Mouse (Mus musculus) kidney, adult 18-20 months (tissue): Measurements from ENCODE around the gene Ubtd1.
A peak's percentile ranks its signal among the peaks of the same experiment; 100 is the strongest.

ENCODE experiments used
- DNase-seq: peaks from one replicate; pipeline ENCODE4 v3.0.0; 2021

Gene Ubtd1

GRCm38 (mm10) chr19:41981595-41981927 lies at the start of gene Ubtd1:
TSS of gene Ubtd1 (plus strand) at chr19:41981763.
- no peak for DNase-seq

DNA sequence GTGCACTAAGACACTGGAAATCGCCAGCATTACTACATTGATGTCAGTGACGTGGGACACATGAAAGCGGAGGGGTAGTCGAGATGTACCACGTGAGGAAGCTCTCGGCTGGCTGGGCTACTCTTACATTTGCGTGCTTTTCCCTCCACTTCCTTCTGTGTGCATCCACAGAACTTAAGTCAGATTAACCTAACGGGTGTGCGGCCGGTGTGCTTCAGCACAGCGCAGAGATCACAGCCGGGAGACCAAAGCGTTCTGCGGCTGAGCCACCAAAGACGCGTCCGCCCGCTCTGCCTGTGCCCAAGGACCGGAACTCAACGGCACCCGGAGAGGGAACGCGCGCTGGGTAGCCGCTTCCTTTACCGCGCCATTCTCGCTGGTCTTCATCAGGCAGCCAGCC lies 48.9 kb upstream of the Ubtd1 start:
- no peak for DNase-seq

DNA sequence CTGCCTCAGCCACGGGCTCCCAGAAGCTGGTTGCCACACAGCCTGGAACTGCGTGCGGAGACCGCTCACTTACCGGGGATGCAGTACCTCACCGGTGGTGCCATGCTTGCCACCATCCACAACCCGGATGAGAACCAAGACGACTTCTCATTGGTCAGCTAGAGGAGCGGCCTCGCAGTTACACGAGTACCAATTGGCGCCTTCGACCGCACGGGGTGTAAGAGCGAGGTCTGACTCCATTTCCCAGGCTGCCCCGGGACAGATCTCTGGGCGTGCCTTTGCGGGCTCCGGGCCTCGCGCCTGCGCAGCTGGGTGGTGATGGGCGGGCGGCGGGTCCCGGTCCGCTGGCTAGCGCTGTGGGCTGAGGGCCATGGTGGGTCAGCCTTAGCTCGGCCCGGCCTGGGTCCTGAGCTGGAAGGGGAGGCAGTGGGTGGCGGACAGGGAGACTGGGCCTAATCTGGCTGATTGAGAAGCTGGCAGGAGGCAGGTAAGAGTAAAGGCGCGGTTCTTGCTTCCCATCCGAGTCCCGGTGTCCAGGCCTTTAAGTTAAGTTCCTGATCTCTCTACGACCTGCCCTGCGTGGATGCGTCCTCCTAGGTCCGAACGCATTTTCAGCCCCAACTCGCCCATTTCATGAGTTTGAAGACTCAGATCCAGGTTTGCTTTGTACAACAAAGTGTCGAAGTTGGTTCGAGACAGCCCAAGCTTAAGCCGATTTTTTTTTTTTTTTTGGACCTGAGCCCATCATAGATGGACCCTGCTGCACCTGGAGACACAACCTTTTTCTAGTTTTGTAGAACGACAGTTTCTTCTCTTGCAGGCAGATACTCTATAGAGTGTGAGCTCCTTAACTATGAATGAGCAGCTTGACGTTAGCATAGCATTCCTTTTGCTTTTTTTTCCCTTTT lies 48.1 kb upstream of the Ubtd1 start, which contains the start of the genes Exosc1 and Zdhhc16:
Gene Exosc1, minus strand, starts transcription at position 245 of the 908 bp plus-strand sequence.
Gene Zdhhc16, plus strand, starts transcription at position 302 of the 908 bp plus-strand sequence.
- peak; percentile 98 for DNase-seq

- no peak for DNase-seq
These were observed 47.4 kb upstream of the Ubtd1 start for GRCm38 (mm10) chr19:41934124-41934523.

GRCm38 (mm10) chr19:41935921-41936320 lies 45.6 kb upstream of the Ubtd1 start:
- no peak for DNase-seq

DNA sequence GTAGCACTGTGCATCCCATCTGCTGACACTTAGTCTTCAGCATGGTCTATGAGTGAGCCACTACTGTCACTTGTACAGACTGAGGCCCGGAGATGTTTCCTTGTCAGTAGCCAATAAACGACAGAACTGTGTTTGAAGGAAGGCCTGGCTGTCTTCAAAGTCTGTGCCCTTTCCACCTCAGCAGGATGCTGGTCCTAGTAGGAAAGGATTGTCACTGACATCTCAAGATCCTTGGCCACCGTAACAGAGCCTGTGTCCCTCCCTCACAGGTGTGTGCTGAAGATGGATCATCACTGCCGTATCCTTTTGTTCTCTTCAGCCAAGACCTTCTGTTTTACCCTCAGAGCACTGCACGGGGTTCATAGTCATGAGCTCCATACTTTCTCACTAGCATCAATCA lies 43.0 kb upstream of the Ubtd1 start:
- no peak for DNase-seq

DNA sequence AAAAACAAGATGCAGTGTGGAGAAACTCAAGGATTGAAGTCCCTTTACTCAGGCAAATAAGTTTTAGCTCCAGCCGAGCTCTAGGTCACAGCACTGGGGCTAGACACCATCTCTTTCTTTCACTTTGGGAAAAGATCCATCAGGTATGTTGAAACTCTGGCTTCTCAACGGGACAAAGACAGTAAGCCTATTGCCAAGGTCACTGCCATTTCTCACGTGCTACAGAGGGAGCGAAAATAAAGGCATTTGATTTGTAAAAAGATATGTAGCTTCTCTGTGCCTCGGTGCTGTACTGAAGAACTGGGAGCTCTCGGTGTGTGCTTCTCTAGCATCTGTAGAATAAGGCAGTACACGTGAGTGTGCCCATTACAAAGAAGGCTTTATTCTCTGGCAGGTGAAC lies 37.7 kb upstream of the Ubtd1 start:
- DNase-seq = no peak

DNA sequence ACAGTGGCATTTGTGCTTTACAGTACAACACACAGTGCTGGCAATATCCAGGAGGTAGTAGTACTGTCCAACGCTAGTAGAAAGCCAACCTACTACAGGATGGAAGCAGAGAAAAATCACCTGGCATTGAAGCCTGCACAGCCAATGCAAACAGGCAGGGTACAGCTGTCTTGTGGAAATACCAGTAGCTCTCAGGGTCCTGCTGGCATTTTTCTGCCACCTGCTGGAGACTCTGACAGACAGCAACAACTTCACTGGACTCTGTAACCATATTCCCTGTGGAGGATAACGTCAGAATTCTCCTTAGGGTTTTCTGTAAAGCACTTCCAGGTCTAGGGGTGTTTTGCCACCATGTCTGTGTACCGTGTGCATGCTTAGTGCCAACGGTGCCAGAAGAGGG lies 29.3 kb upstream of the Ubtd1 start:
- peak; percentile 11 for DNase-seq

DNA sequence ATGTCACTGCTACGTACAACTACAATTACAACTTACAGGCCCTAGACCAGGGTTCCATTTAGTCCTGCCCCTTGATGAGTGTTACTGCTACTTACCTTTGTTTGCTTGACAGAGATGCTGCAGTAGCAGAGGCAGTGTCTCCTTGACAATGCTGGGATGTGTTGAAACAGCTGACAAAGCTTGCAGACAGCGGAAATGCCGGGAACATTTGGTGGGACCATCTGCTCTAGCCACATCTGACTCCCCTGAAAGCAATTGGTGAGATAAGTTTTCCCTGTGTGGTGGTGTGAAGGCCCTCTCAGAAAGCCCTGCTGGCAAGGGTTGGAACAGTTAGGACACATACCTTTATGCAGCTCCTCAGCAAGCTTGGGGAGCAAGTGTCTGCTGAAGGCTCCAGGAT lies 28.0 kb upstream of the Ubtd1 start:
- DNase-seq = no peak

GRCm38 (mm10) chr19:41969618-41970017 lies 11.9 kb upstream of the Ubtd1 start:
- no peak for DNase-seq

DNA sequence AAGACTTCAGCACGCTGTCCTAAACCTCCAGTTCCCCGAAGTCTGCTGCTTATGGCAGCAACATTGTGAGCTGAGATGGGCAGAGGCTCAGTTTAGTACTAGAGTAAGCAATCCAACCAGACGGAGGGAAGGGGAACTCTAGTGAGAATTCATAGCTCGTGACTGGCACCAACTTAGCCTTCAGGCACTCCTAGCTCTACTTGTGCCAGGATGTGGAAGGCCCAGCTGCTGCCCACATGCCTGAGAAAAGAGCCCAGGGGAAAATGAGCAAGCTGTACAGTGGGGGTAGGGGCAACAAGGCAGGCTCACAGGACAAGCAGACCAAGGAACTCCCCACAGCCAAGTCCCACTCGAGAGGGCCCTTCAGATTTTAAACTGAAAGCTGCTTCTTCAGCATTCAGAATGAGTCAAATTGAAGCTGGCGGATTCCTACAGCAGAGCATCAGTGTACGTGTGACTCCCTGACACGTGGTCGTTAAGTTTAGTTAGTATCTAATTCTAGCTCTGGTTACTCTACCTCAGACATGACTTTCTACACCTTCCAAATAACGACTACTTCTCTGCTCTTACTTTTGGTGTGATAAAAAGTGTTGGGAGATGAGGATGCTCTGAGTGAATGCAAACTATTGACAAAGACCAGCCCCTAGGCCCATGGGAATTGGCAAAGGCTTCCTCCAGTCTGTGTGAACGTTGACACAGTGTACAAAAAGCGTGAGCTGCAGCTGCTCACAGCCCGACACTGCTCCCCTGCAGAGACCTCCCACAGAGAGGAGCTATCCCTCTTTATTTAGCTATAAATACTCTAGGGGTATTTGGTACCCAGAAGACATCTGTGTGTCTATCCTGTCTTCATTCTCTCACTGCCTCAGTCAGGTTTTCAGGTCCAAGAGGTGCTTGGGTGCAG lies 7.4 kb upstream of the Ubtd1 start:
- DNase-seq = no peak

- no peak for DNase-seq
These were observed 1.1 kb upstream of the Ubtd1 start for GRCm38 (mm10) chr19:41980422-41980818.

DNA sequence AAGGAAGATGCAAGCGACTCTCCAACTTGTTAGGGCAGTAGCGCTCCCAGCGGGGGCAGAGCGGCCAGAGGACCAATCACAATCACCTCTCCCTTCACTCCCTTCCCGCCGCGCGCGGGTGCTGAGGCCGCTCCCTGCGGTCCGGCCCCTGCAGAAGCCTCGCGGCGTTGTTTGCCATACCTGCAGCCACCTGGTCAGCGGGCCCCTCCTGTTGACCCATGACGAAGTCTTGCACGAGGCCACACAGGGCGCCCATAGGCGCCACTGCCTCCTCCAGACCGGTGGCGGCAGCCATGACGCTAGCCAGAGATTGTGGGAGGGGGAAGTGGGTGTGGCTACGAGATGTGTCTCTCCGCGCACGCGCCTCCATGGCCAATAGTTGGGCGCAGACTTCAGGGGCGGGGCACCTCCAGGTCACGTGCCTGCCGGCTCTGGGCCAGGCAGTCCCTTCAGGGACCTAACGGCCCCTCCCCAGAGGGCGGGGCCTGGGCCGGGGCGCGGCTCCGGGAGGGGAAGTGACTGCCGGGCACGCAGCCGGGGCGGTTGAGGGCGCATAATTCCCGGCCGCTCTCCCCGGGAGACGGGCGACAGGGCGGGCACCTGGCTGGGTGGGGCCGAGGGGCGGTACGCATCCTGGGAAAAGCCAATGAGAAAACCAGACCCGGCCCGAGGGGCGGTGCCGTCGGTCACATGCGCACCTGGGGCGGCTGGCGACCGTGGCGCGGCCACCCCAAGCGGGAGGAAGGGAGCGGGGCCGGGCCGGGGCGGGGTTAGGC lies 556 bp upstream of the Ubtd1 start, which contains the start of gene Mms19:
Gene Mms19, minus strand, starts transcription at position 339 of the 776 bp plus-strand sequence.
- DNase-seq = peak; percentile 100

GRCm38 (mm10) chr19:41981931-41982790 lies 598 bp downstream of the Ubtd1 start:
- no peak for DNase-seq

DNA sequence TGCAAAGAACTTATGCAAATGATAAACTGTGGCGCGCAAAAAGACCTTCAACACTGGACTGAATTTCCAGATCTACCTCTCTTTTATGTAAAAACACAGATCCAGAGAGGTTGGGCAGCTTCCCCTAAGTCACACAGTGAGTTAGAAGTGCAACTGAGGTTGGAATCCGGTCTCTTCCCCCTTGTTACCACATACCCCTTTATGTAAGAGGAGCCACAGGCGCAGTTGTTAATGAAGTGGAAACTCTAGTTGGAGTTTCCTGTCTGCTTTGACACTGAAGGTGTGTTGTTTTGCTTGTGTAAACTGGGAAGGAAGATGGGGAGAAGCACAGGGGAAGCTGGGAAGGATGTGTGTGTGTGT lies 1.2 kb downstream of the Ubtd1 start:
- no peak for DNase-seq

GRCm38 (mm10) chr19:41985994-41986393 lies 4.4 kb downstream of the Ubtd1 start:
- no peak for DNase-seq

GRCm38 (mm10) chr19:41987206-41987605 lies 5.6 kb downstream of the Ubtd1 start:
- DNase-seq = no peak

DNA sequence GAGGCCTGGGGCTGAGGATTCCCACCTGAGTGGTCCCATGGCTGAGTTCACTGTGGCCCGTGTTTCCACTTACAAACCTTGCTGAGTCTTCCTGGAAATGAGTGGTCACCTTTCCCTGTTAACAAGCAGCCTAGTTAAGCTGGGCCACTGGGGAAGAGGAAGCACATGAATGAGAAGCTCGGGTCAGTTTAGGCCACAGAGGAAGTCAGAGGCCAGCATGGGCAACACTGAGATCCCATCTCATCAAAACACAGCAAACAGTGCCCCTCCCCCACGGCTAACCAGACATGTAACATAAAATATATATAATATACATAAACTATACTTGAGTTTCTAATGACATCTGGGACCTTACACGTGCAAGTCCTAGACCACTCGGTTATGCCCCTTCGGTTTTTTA lies 8.2 kb downstream of the Ubtd1 start:
- DNase-seq = no peak

DNA sequence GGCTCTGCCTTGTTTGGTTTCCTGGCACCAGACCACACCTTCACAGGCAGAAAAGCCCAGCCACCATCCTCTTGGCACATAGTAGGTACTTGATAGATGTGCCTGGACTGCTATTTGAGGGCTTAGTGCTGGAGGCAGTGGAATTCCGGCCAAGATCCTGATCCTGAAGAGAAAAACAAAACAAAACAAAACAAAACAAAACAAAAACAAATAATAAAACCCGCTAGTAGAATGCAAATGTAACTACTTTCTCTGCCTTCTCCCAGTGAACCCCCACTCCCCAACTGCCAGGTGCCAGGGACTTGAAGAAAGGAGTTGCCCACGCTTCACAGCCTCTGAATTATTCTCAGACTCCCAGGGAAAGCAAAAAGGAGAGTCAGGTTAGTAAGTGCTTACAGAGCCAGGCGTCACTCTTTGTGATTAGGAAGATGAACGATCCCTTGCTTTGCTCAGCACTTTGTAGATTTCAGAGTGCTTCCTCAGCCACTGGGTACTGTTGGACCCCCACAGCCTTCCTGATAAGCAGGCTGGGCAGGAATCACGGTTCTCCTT lies 10.4 kb downstream of the Ubtd1 start:
- no peak for DNase-seq

- no peak for DNase-seq
These were observed 11.4 kb downstream of the Ubtd1 start for GRCm38 (mm10) chr19:41992971-41993370.

DNA sequence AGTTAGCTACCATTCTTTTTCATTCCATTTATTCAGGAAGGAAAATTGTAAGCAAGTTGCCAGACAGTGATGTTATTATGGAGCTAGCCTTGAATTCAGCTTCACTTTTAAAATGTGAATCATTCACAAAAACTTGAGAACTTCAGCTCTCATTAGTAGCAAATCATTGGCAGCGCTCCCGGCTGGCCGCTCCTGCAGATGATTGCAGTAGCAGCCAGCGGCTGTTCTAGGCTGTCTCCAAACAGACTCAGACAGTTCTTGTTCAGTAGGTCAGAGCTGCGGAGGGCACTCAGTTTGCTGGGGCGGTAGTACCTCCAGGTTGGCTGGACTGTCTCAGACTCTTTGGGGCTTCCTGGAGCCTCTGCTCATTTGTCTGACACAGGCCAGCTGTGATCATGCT lies 11.9 kb downstream of the Ubtd1 start:
- DNase-seq = peak; percentile 82

GRCm38 (mm10) chr19:41994023-41994422 lies 12.5 kb downstream of the Ubtd1 start:
- DNase-seq = no peak
